Mouse (Mus musculus): ENCODE measurements around the gene Vwa5b1. TPM values are rescaled to one million over a fixed set of nuclear protein-coding genes. Genes with fewer than 3 reads are reported as not detected.

The Vwa5b1 gene
- polyA plus RNA-seq, 1 experiment: not detected

GRCm38 (mm10) chr4:138548960-138549359 lies 86.7 kb downstream of the Vwa5b1 start:
- H3K27ac ChIP-seq (ENCODE audit: control insufficient read depth, insufficient read depth, low read depth, low read length, poor library complexity): no peak overlapping the region
- no peak overlapping the region for H3K4me3 ChIP-seq (replicated peaks; ENCODE audit: control insufficient read depth, low read depth, low read length)
- 75% methylated on average over 4 of the region's 4 CpGs for WGBS
- TF ChIP-seq CTCF (IDR thresholded peaks at IDR 0.05; ENCODE audit: control insufficient read depth, insufficient read depth, low read length) (no peak), POLR2A (IDR thresholded peaks at IDR 0.05; ENCODE audit: borderline replicate concordance, control insufficient read depth, low read depth, low read length) (no peak)
- no peaks in the 10 kb centered on the region for H3K4me1 ChIP-seq (ENCODE audit: control insufficient read depth, insufficient read depth, low read length)

- Histone ChIP-seq H3K27ac (ENCODE audit: control insufficient read depth, insufficient read depth, low read depth, low read length, poor library complexity) (no peak overlapping the region), H3K4me1 (ENCODE audit: control insufficient read depth, insufficient read depth, low read length) (no peaks in the 10 kb centered on the region), H3K4me3 (replicated peaks; ENCODE audit: control insufficient read depth, low read depth, low read length) (no peak overlapping the region)
- 18% methylated on average over 10 of the region's 10 CpGs for WGBS
- TF ChIP-seq POLR2A (IDR thresholded peaks at IDR 0.05; ENCODE audit: borderline replicate concordance, control insufficient read depth, low read depth, low read length): no peak
- no peak for TF ChIP-seq CTCF (IDR thresholded peaks at IDR 0.05; ENCODE audit: control insufficient read depth, insufficient read depth, low read length)
Observed at GRCm38 (mm10) chr4:138548124-138548561, 87.5 kb downstream of the Vwa5b1 start.

GRCm38 (mm10) chr4:138547556-138547955 lies 88.1 kb downstream of the Vwa5b1 start:
- 19% methylated on average over 9 of the region's 10 CpGs for WGBS
- H3K27ac ChIP-seq (ENCODE audit: control insufficient read depth, insufficient read depth, low read depth, low read length, poor library complexity): no peak overlapping the region
- no peak for TF ChIP-seq POLR2A (IDR thresholded peaks at IDR 0.05; ENCODE audit: borderline replicate concordance, control insufficient read depth, low read depth, low read length)
- TF ChIP-seq CTCF (IDR thresholded peaks at IDR 0.05; ENCODE audit: control insufficient read depth, insufficient read depth, low read length): no peak
- H3K4me1 ChIP-seq (ENCODE audit: control insufficient read depth, insufficient read depth, low read length): no peaks in the 10 kb centered on the region
- no peak overlapping the region for H3K4me3 ChIP-seq (replicated peaks; ENCODE audit: control insufficient read depth, low read depth, low read length)

GRCm38 (mm10) chr4:138547041-138547440 lies 88.6 kb downstream of the Vwa5b1 start:
- 55% methylated on average over 6 of the region's 6 CpGs for WGBS
- H3K4me3 ChIP-seq (replicated peaks; ENCODE audit: control insufficient read depth, low read depth, low read length): no peak overlapping the region
- no peak overlapping the region for H3K27ac ChIP-seq (ENCODE audit: control insufficient read depth, insufficient read depth, low read depth, low read length, poor library complexity)
- TF ChIP-seq POLR2A (IDR thresholded peaks at IDR 0.05; ENCODE audit: borderline replicate concordance, control insufficient read depth, low read depth, low read length) (no peak), CTCF (IDR thresholded peaks at IDR 0.05; ENCODE audit: control insufficient read depth, insufficient read depth, low read length) (peak; percentile 13; the same call in 1 of the 2 replicates)
- H3K4me1 ChIP-seq (ENCODE audit: control insufficient read depth, insufficient read depth, low read length): no peaks in the 10 kb centered on the region

- Histone ChIP-seq H3K4me3 (replicated peaks; ENCODE audit: control insufficient read depth, low read depth, low read length) (no peak overlapping the region), H3K4me1 (ENCODE audit: control insufficient read depth, insufficient read depth, low read length) (no peaks in the 10 kb centered on the region), H3K27ac (ENCODE audit: control insufficient read depth, insufficient read depth, low read depth, low read length, poor library complexity) (no peak overlapping the region)
- no peak for TF ChIP-seq POLR2A (IDR thresholded peaks at IDR 0.05; ENCODE audit: borderline replicate concordance, control insufficient read depth, low read depth, low read length)
- TF ChIP-seq CTCF (IDR thresholded peaks at IDR 0.05; ENCODE audit: control insufficient read depth, insufficient read depth, low read length): no peak
- WGBS: 74% methylated on average over 11 of the region's 11 CpGs
Observed at GRCm38 (mm10) chr4:138546241-138546640, 89.4 kb downstream of the Vwa5b1 start.

GRCm38 (mm10) chr4:138543177-138543576 lies 92.5 kb downstream of the Vwa5b1 start:
- WGBS: 58% methylated on average over 12 of the region's 12 CpGs
- H3K4me3 ChIP-seq (replicated peaks; ENCODE audit: control insufficient read depth, low read depth, low read length): no peak overlapping the region
- H3K4me1 ChIP-seq (ENCODE audit: control insufficient read depth, insufficient read depth, low read length): no peaks in the 10 kb centered on the region; the same call in 1 of the 2 replicates
- TF ChIP-seq CTCF (IDR thresholded peaks at IDR 0.05; ENCODE audit: control insufficient read depth, insufficient read depth, low read length): no peak
- H3K27ac ChIP-seq (ENCODE audit: control insufficient read depth, insufficient read depth, low read depth, low read length, poor library complexity): no peak overlapping the region

- Histone ChIP-seq H3K4me3 (replicated peaks; ENCODE audit: control insufficient read depth, low read depth, low read length) (no peak overlapping the region), H3K4me1 (ENCODE audit: control insufficient read depth, insufficient read depth, low read length) (no peaks in the 10 kb centered on the region; the same call in 1 of the 2 replicates), H3K27ac (ENCODE audit: control insufficient read depth, insufficient read depth, low read depth, low read length, poor library complexity) (no peak overlapping the region)
- 56% methylated on average over 4 of the region's 4 CpGs for WGBS
- TF ChIP-seq CTCF (IDR thresholded peaks at IDR 0.05; ENCODE audit: control insufficient read depth, insufficient read depth, low read length): no peak
- TF ChIP-seq POLR2A (IDR thresholded peaks at IDR 0.05; ENCODE audit: borderline replicate concordance, control insufficient read depth, low read depth, low read length): no peak
Observed at GRCm38 (mm10) chr4:138538084-138538449, 97.6 kb downstream of the Vwa5b1 start.

GRCm38 (mm10) chr4:138537210-138538083 lies 98.2 kb downstream of the Vwa5b1 start:
- H3K27ac ChIP-seq (ENCODE audit: control insufficient read depth, insufficient read depth, low read depth, low read length, poor library complexity): no peak overlapping the region
- H3K4me3 ChIP-seq (replicated peaks; ENCODE audit: control insufficient read depth, low read depth, low read length): no peak overlapping the region
- no peaks in the 10 kb centered on the region; the same call in 1 of the 2 replicates for H3K4me1 ChIP-seq (ENCODE audit: control insufficient read depth, insufficient read depth, low read length)
- TF ChIP-seq POLR2A (IDR thresholded peaks at IDR 0.05; ENCODE audit: borderline replicate concordance, control insufficient read depth, low read depth, low read length) (no peak), CTCF (IDR thresholded peaks at IDR 0.05; ENCODE audit: control insufficient read depth, insufficient read depth, low read length) (no peak)
- 26% methylated on average over 10 of the region's 10 CpGs for WGBS
